Mouse (Mus musculus): ENCODE results near the gene Asns. TPM values are rescaled to one million over a fixed set of nuclear protein-coding genes. Genes with fewer than 3 reads are reported as not detected.
A peak's percentile ranks its signal among the peaks of the same experiment; 100 is the strongest.

Asns gene
- polyA plus RNA-seq, 1 experiment from 2014 or later: 133 TPM

DNA sequence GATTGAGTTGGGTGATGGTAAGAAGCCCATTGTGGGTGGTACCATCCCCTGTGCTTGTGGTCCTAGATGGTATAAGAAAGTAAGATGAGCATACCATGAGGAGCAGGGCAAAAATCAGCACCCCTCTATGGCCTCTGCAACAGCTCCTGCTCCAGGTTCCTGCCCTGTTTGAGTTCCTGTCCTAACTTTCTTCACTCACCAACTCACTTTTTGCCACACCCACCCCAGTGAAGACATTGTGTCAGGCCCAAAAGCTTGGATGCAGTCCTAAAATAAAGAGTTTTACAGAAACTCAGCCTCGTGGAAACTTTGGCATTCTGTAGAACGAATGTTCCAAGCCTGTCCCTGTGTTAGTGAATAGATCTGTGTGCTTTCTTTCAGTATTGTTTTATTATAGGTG lies 36.1 kb upstream of the Asns start:
- no peak overlapping the region for H3K9ac ChIP-seq (ENCODE audit: low read length)
- ATAC-seq (ENCODE audit: low FRiP score, low TSS enrichment): no peak
- no peak overlapping the region for H3K4me2 ChIP-seq (replicated peaks; ENCODE audit: low read depth)
- DNase-seq (ENCODE audit: low spot score): no peak
- no peaks in the 10 kb centered on the region for H3K4me1 ChIP-seq (replicated peaks; ENCODE audit: control insufficient read depth, insufficient read depth)
- no peak for TF ChIP-seq CTCF (IDR thresholded peaks at IDR 0.05; ENCODE audit: low read depth)
- no peak for TF ChIP-seq EP300 (optimal IDR thresholded peaks at IDR 0.05)
- no peaks in the 10 kb centered on the region for H3K36me3 ChIP-seq (ENCODE audit: control insufficient read depth, insufficient read depth, low read length)
- H3K27me3 ChIP-seq (ENCODE audit: control insufficient read depth, insufficient read depth, low read length): no peaks in the 10 kb centered on the region
- WGBS: 82% methylated on average over 2 of the region's 2 CpGs
- no peak overlapping the region for H3K27ac ChIP-seq (replicated peaks)
- H3K9me3 ChIP-seq (ENCODE audit: control insufficient read depth, low read length): no peaks in the 10 kb centered on the region
- no peak overlapping the region for H3K4me3 ChIP-seq (ENCODE audit: low read depth, low read length)

- 89% methylated on average over 5 of the region's 5 CpGs for WGBS
- H3K4me3 ChIP-seq (ENCODE audit: low read depth, low read length): no peak overlapping the region
- H3K9me3 ChIP-seq (ENCODE audit: control insufficient read depth, low read length): no peaks in the 10 kb centered on the region
- no peaks in the 10 kb centered on the region for H3K4me1 ChIP-seq (replicated peaks; ENCODE audit: control insufficient read depth, insufficient read depth)
- TF ChIP-seq CTCF (IDR thresholded peaks at IDR 0.05; ENCODE audit: low read depth) (no peak), EP300 (optimal IDR thresholded peaks at IDR 0.05) (no peak)
- no peaks in the 10 kb centered on the region for H3K36me3 ChIP-seq (ENCODE audit: control insufficient read depth, insufficient read depth, low read length)
- ATAC-seq (ENCODE audit: low FRiP score, low TSS enrichment): no peak
- H3K27me3 ChIP-seq (ENCODE audit: control insufficient read depth, insufficient read depth, low read length): no peaks in the 10 kb centered on the region
- no peak overlapping the region for H3K27ac ChIP-seq (replicated peaks)
- no peak for DNase-seq (ENCODE audit: low spot score)
- no peak overlapping the region for H3K4me2 ChIP-seq (replicated peaks; ENCODE audit: low read depth)
- no peak overlapping the region for H3K9ac ChIP-seq (ENCODE audit: low read length)
These were observed 35.2 kb upstream of the Asns start for GRCm38 (mm10) chr6:7728241-7728640.

GRCm38 (mm10) chr6:7716236-7716635 lies 23.2 kb upstream of the Asns start:
- DNase-seq (ENCODE audit: low spot score) (peak; percentile 27), ATAC-seq (ENCODE audit: low FRiP score, low TSS enrichment) (no peak)
- no peaks in the 10 kb centered on the region for H3K9me3 ChIP-seq (ENCODE audit: control insufficient read depth, low read length)
- H3K4me1 ChIP-seq (replicated peaks; ENCODE audit: control insufficient read depth, insufficient read depth): no peaks in the 10 kb centered on the region
- no peaks in the 10 kb centered on the region for H3K27me3 ChIP-seq (ENCODE audit: control insufficient read depth, insufficient read depth, low read length)
- H3K36me3 ChIP-seq (ENCODE audit: control insufficient read depth, insufficient read depth, low read length): no peaks in the 10 kb centered on the region
- TF ChIP-seq EP300 (optimal IDR thresholded peaks at IDR 0.05) (no peak), CTCF (IDR thresholded peaks at IDR 0.05; ENCODE audit: low read depth) (no peak)
- H3K27ac ChIP-seq (replicated peaks): no peak overlapping the region
- no peak overlapping the region for H3K9ac ChIP-seq (ENCODE audit: low read length)
- WGBS: 35% methylated on average over 4 of the region's 4 CpGs
- no peak overlapping the region for H3K4me2 ChIP-seq (replicated peaks; ENCODE audit: low read depth)
- no peak overlapping the region for H3K4me3 ChIP-seq (ENCODE audit: low read depth, low read length)

DNA sequence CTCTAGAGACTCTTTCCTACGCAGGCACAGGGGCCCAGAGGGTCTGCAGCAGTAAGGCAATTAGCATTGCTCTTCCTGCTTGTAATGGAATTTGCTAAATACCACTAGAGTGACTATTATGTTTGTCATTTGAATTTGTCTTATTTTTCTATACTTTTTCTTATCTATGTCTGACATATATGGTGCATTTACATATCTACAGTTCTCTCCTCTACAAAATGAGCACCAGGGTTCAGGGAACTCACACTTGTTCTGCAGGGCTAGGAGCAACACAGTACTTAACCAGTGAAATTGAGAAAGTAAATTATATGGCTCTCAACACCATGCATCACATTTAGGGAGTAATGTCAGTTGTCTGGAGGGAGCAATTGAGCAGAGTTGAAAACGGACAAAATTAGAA lies 21.2 kb upstream of the Asns start:
- H3K27me3 ChIP-seq (ENCODE audit: control insufficient read depth, insufficient read depth, low read length): no peaks in the 10 kb centered on the region
- no peak overlapping the region for H3K4me3 ChIP-seq (ENCODE audit: low read depth, low read length)
- no peak overlapping the region for H3K27ac ChIP-seq (replicated peaks)
- WGBS: 33% methylated on average over 2 of the region's 2 CpGs
- no peak overlapping the region for H3K9ac ChIP-seq (ENCODE audit: low read length)
- ATAC-seq (ENCODE audit: low FRiP score, low TSS enrichment): no peak
- H3K9me3 ChIP-seq (ENCODE audit: control insufficient read depth, low read length): no peaks in the 10 kb centered on the region
- no peaks in the 10 kb centered on the region for H3K36me3 ChIP-seq (ENCODE audit: control insufficient read depth, insufficient read depth, low read length)
- no peak for TF ChIP-seq CTCF (IDR thresholded peaks at IDR 0.05; ENCODE audit: low read depth)
- no peak for TF ChIP-seq EP300 (optimal IDR thresholded peaks at IDR 0.05)
- H3K4me2 ChIP-seq (replicated peaks; ENCODE audit: low read depth): no peak overlapping the region
- no peaks in the 10 kb centered on the region for H3K4me1 ChIP-seq (replicated peaks; ENCODE audit: control insufficient read depth, insufficient read depth)
- DNase-seq (ENCODE audit: low spot score): no peak

DNA sequence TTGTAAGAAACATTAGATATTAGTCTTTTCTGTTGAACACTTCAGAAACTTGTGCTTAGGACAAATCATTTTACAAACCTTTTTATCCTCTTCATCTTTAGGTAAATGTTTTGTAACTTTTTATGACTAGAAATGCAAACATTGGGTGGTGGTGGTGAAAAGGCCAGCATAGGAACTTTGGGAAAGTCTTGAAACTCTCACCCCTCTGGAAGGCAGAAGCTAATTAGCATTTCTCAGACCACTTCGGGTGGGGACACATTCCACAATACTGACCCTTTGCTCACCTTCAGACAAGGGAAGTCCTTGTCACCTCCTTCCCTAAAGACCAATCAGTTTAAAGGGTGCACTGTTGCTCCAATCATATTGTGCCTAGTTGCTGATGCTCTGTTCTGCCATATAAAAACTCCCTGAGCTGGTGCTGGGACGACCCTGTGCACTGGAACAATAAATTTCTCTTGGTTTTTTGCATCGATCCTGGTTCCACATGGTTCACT lies 18.8 kb upstream of the Asns start:
- Histone ChIP-seq H3K9ac (ENCODE audit: low read length) (no peak overlapping the region), H3K27me3 (ENCODE audit: control insufficient read depth, insufficient read depth, low read length) (no peaks in the 10 kb centered on the region), H3K9me3 (ENCODE audit: control insufficient read depth, low read length) (no peaks in the 10 kb centered on the region), H3K4me3 (ENCODE audit: low read depth, low read length) (no peak overlapping the region), H3K36me3 (ENCODE audit: control insufficient read depth, insufficient read depth, low read length) (no peaks in the 10 kb centered on the region), H3K27ac (replicated peaks) (no peak overlapping the region), H3K4me2 (replicated peaks; ENCODE audit: low read depth) (no peak overlapping the region), H3K4me1 (replicated peaks; ENCODE audit: control insufficient read depth, insufficient read depth) (no peaks in the 10 kb centered on the region)
- whole genome bisulfite sequencing: 62% methylated on average over 3 of the region's 3 CpGs
- ATAC-seq (ENCODE audit: low FRiP score, low TSS enrichment): 0 out of 2 replicates have a peak, but pooled peaks have one; percentile 29
- TF ChIP-seq CTCF (IDR thresholded peaks at IDR 0.05; ENCODE audit: low read depth) (no peak), EP300 (optimal IDR thresholded peaks at IDR 0.05) (no peak)
- no peak for DNase-seq (ENCODE audit: low spot score)

GRCm38 (mm10) chr6:7708246-7708645 lies 15.2 kb upstream of the Asns start:
- Histone ChIP-seq H3K36me3 (ENCODE audit: control insufficient read depth, insufficient read depth, low read length) (no peaks in the 10 kb centered on the region), H3K27ac (replicated peaks) (no peak overlapping the region), H3K4me2 (replicated peaks; ENCODE audit: low read depth) (no peak overlapping the region), H3K9me3 (ENCODE audit: control insufficient read depth, low read length) (no peaks in the 10 kb centered on the region), H3K9ac (ENCODE audit: low read length) (no peak overlapping the region), H3K27me3 (ENCODE audit: control insufficient read depth, insufficient read depth, low read length) (no peaks in the 10 kb centered on the region), H3K4me3 (ENCODE audit: low read depth, low read length) (no peak overlapping the region), H3K4me1 (replicated peaks; ENCODE audit: control insufficient read depth, insufficient read depth) (no peaks in the 10 kb centered on the region)
- ATAC-seq (ENCODE audit: low FRiP score, low TSS enrichment) (no peak), DNase-seq (ENCODE audit: low spot score) (no peak)
- TF ChIP-seq CTCF (IDR thresholded peaks at IDR 0.05; ENCODE audit: low read depth) (no peak), EP300 (optimal IDR thresholded peaks at IDR 0.05) (no peak)
- 67% methylated on average over 3 of the region's 3 CpGs for WGBS

All from stomach, postnatal 0 days (tissue).